Mouse (Mus musculus) spleen, postnatal 10 days (tissue): ENCODE results near the gene Zfp78.

Experiments used
- DNase-seq, 2 experiments: peaks; one replicate each; pipeline ENCODE4 v3.0.0; 2021 to 2022; ENCODE audit warnings: low spot score in 2 of 2

Gene Zfp78

DNA sequence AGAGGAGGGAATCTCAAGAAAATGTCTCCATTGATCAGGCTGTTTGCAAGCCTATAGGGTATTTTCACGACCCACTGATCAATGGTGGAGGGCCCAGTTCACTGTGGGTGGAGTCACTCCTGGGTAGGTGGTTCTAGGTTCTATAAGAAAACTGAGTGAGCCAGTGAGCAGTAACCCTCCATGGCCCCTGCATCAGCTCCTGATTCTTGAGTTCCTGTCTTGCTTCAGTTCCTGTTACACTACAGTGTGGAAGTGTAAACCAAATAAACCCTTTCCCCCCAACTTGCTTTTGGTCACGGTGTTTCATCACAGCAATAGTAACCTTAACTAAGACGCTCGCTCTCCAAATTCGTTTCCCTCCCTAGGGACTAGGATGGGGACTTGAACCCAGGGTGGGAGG is 25.9 kb downstream of the Zfp78 start:
- DNase-seq, result no peak

DNA sequence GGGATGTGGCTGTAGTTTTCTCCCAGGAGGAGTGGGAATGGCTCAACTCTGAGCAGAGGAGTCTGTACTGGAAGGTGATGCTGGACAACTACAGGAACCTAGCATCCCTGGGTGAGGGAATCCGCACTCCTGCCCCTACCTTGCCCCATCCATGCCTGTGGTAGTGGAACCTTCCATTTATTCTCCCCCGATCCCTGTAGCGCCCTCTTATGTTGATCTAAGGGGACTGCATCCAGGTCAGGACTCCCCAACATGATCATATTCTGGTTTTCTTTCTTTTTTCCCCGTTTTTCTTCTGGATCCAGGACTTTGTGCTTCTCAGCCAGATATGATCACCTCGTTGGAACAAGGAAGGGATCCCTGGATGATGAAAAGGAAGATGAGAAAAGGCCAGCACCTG is 26.4 kb downstream of the Zfp78 start:
- no peak for DNase-seq

DNA sequence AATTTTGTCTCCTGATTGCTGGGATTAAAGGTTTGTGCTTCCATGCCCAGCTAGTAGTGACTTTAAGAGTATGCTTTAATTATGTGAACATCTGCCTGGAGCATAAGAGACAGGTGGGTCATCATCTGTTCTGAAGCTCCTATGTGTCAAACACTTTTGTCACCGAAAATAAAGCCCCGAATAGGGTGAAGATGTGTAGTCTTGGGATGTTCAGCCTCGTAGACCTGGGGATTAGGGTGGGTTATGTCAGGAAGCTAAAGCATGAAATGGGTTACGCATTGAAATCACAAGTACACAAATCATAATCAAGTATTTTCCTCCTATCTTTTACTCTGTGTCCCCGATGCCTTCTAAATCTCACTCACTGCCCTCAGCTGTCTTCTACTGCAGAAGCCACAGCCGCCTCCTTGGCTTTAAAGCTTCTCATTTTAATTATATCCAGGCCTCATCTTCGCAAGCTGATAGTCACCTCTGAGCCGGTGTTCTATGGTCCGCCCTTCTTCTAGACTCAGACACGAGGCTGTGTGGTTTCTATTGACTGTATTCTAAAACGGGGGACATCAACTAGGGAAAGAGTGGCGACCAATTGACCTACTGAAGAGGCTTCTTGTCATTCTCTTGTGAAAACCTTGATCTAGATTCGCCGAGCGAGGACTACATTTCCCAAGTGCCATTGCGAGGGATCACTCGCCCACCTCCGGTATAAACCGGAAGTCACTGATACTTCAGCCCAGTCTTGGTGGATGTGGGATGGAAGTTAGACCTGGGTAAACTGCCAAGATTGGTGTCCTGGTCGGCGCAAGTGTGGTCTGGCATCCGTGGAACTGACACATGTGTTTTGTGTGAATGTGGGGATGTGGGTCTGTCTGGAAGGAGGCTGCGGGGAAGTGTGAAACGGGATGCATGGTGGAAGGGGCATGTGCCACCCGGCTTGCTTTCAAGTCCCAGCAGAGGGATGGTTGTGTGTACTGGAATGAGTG is 35.2 kb downstream of the Zfp78 start, which contains the start of gene Smim17:
Smim17 (plus strand) TSS at position 720 of the 980 bp plus-strand sequence.
- DNase-seq, result peak; percentile 8 to 56

DNA sequence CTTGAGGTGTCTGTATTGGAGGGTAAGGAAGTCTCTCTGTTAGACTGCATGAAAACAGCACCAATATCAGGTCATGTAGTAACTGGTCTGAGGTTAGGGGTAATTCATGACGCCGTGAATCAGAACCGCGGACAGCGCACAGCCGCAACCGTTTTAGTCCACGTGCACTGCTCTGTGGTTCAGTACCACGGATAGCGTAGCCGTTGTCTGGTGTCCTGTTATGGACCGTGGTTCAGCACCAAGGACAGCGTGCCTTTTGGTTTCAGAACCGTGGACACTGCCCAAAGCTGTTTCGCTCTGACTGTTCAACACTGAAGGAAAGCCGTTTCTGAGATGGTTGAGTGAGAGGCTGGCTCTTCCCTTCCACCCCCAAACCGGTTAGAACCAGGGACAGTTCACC is 47.0 kb downstream of the Zfp78 start, which contains the start of gene Gm20715:
Gm20715 (plus strand) TSS at position 235 of the 400 bp plus-strand sequence.
- DNase-seq, result peak; percentile 37 to 86

DNA sequence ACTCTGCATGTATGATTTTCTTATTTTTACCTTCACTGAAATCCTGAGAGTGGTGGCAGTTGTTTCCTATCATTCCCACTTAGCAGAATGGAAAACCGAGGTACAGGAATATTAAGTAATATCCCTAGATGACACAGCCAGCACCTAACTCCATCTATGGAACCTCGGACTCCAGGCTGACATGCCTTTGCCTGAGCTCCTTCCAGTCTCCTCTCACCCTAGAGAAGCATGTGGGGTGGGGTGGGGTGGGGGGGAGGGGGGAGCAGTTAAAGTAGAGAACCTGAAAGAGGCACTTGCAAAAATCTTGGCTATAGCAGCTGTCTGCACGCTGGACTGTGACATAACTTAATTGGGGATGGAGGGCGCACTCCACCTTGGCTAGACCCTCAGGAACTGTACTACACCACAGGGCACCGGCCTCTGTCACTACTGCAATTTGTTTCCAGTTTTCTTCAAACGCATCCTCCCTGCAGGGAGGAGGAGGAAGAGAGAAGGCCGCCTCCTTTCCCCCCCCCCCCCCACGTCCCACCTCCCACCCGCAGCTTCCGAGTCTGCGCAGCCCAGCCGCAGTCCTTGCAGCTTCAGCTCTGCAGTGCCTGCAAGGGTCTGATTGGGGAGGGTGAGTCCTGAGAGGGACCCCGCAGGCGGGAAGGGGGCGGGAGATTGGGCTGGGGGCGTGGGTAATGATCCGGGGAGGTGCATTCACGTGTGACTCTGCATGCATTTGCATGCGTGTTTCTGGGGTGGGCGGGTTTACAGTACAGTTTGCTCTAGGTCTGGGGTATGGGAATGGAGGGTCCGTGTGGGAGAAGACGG is 51.8 kb downstream of the Zfp78 start:
- no peak for DNase-seq

DNA sequence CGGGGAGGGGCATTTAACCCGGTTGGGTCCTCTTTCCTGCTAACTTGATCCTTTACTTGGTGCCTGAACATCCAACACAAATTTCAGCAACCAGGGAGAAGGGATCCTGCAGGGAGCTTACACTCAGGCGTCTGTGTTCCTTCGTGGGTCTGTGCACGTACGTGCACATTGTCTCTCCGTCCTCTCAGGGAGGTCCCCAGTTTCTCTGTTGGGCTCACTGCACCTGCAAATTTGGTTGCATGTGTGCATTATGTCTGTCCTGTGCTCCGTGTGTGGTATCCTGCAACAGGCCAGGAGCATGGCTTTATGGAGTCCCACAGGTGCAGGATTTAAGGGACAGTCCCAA is 52.3 kb downstream of the Zfp78 start:
- DNase-seq, result no peak

DNA sequence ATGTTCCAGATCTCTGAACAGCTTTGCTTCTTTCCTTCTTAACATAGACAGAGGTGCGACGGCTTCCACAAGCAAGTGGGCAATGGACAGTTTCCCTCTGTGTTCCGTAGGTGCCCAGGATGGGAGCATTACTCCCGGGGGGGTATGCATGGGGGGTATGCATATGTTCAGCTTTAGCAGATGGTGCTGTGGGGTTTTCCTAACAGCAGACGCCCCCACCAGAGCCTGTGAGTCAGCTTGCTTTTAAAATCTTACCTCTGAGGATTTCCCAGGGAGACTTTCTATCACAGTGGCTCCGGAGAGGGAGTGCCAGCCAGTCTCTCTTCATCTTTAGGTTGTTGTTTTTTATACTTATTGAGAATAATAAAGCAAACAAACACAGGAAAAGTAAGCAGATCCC is 56.8 kb downstream of the Zfp78 start:
- DNase-seq, result no peak

DNA sequence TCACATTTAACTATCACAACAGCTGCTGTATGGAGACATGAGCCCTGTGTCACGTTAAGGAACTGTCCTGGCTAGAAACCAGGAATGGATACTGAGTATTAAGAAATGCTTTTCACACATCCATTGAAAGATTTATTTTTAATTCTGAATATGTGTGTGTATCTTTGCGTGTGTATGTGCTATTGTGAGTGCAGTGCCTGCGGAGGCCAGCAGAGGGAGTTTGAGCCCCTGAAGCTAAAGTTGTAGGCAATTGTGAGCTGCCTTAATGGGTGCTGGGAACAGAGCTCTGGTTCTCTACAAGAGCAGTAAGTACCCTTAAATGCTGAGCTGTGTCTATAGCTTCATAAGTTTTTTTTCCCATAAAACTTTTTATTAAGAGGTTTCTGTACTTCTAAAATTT is 66.3 kb downstream of the Zfp78 start:
- DNase-seq, result no peak

DNA sequence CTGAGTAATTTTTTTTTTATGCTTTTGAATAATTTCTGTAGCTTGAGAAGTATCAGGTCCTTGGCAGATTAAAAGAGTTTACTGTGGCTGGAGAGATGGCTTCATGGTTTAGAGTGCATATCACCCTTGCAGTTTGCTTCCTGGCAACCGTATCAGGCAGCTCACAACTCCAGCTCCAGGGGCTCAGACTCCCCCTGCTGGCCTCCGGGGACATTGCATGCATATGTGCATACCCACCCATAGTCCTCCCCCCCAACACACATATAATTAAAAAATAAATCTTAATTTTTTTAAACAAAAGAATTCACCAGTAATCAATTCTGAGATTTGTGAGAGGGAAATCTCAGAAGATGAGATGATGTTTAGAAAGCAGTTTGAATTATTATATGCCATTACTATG is 67.3 kb downstream of the Zfp78 start:
- DNase-seq, result peak in 1 of 2 experiments; percentile 40
